Mouse (Mus musculus) ES-Bruce4 (cell line): ENCODE measurements around the gene Tmem245.

Experiments
- CTCF ChIP-seq: IDR thresholded peaks from one replicate; pipeline ENCODE4 v1.8.1; 2011; ENCODE audit warnings: low read depth, low read length
- EP300 ChIP-seq: IDR thresholded peaks from 2 replicates; pipeline ENCODE4 v1.6.1; 2011; ENCODE audit warnings: low read depth, low read length; ENCODE audit not compliant: insufficient read depth
- POLR2A ChIP-seq: IDR thresholded peaks from one replicate; pipeline ENCODE4 v1.8.1; 2011; ENCODE audit warnings: low read length; ENCODE audit not compliant: insufficient read depth

DNA sequence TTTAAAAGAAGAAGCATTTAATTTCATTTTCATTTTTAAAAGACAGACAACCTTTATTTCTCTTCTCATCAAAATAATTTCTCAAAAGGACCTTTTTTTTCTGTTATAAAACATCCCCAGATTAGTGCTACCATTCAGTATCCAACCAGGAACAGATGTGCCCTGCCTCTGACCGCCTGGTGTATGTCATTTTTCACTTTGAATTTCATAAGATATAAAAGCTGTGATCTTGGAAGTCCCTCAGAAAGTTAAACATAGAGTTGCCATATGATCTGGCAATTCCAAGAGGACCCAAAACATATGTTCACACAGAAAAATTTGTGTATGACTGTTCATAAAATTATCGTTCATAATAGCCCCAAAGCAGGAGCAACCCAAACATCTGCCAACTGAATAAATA, 44.7 kb upstream of the Tmem245 start:
- no peak for TF ChIP-seq CTCF
- TF ChIP-seq POLR2A, result no peak
- TF ChIP-seq EP300, result no peak
